Mouse (Mus musculus) B cell, adult 62 days (primary cell): ENCODE measurements around the gene Wdr31. TPM values are rescaled to one million over a fixed set of nuclear protein-coding genes. Genes with fewer than 3 reads are reported as not detected.

ENCODE experiments used
- total RNA-seq: library from RNA; stranded (reverse); gene quantifications from 4 replicates; pipeline ENCODE4 v1.2.4, GENCODE M21; 2023

The Wdr31 gene
- total RNA-seq: not detected in 4 replicates

DNA sequence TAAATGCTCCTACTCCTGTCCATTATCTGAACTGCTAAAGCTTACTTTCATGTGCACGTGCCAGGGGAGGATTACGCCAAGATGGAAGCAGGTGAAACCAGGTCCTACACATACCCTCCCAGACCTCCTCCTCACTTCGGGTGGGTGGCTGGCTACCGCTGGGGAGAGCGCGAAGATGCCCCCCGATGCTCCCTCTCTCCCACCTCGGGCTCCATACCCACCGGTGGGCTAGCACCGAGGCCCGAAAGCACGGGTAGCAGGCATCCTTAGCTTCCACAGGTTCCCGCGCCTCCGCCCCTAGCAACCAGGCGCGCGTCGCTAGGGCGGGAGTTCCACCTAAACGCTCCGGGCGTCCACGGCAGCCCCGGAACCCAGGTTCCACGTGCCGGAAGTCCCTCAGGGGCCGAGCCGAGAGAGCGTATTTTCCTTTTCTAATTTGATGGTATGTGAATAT, at the start of gene Wdr31:
Gene Wdr31 (minus strand): TSS at position 299 of the 454 bp plus-strand sequence.

DNA sequence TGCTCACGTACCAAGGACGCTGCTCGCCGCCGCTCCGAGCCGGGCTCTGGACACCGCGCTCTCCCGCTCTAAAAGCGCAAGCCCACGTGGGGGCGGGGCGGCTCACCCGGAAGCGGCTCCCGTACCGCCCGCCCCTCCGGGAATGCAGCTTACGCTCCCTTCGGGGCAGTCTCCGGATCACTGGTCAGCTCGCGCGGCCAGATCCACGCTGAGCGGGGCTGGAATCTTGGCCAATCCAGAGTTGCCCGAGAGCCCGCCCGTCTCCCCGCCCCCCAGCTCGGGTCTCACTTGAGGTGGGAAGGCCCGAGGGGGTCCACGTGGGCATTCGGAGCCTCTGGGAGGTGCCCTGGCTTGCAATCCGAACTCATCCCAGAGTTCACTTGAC, 49.1 kb upstream of the Wdr31 start, which contains the start of gene Alad:
Gene Alad (minus strand): TSS at position 70 of the 385 bp plus-strand sequence.

DNA sequence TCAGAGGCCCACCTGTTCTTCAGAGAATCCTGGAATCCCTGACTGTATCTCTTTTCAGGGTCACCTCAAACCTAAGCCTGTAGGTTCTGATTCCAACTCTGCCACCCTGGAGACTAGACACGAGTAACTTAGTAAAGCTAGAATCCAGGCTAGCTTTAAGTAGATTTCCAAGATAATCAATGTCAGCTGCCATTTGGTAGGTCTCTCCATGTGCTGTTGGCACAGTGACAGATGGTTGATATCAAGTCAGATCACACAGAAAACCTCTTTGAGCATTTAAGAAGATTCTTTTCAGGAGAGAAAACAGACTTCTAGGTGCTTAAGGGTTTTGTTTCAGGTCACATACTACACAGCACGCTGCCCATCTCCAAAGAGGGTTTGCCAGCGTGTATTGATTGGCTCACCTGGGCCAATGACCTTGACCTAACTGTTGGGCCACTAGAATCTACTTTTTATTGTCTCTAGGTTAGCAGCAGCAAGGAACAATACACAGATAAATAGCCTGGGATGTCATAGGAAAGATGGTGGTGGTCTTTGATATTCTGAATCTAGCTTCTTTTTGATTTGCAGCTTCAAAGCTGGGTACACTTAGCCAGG, 32.8 kb upstream of the Wdr31 start, which contains the start of gene Hdhd3:
Gene Hdhd3 (minus strand): TSS at position 94 of the 597 bp plus-strand sequence.

DNA sequence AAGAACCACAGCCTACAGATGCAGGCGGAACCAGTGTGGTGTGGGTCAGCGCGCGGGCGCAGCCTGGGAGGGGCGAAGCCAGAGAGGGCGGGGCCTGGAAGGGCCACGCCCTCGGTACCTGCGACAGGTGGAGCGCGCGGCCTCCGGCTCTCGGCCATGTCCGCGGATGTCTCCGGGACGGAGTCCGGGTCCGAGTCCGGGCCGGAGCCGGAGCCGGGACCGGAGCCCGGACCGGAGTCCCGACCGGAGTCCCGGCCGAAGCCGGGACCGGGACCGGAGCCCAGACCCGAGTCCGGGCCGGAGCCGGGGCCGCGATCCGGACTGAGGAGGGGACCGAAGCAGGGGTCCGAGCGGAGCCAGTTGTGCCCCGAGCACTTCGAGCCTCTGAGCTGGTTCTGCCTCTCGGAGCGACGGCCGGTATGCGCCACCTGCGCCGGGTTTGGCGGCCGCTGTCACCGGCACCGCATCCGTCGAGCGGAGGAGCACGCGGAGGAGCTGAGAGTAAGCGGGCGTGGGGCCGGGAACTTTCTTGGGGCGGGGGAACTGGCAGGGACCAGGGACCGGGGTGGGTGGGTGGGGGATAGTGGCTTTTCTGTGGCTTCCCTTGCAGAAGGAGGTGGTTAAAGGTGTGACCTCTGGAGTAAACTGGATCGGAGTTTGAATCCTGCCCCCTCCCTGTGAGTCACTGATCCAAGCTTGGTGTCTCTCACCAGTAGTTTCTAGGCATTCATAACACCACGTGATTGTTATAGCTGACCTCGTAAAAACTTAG, 9.4 kb upstream of the Wdr31 start, which contains the start of gene Bspry:
Gene Bspry (plus strand): TSS at position 117 of the 772 bp plus-strand sequence.

DNA sequence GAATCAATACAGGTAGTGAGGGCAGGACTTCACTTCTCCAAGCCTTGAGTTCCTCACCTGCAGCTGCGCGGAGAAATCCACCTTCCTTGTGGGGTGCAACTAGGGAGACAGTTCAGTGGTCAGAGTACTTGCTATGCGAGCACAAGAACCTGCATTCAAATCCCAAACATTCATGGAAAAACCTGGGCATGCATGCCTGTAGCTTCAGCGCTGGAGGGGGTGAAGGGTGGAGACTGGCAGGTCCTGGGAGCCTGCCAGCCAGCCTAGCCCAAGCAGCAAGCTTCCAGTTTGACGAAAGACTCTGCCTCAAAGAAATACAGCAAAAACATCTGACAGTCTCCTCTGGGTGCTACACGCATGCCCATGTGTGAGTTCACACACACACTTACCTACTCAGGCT, 35.6 kb downstream of the Wdr31 start, which contains the start of gene Rnf183:
Gene Rnf183 (minus strand): TSS at position 172 of the 400 bp plus-strand sequence.

DNA sequence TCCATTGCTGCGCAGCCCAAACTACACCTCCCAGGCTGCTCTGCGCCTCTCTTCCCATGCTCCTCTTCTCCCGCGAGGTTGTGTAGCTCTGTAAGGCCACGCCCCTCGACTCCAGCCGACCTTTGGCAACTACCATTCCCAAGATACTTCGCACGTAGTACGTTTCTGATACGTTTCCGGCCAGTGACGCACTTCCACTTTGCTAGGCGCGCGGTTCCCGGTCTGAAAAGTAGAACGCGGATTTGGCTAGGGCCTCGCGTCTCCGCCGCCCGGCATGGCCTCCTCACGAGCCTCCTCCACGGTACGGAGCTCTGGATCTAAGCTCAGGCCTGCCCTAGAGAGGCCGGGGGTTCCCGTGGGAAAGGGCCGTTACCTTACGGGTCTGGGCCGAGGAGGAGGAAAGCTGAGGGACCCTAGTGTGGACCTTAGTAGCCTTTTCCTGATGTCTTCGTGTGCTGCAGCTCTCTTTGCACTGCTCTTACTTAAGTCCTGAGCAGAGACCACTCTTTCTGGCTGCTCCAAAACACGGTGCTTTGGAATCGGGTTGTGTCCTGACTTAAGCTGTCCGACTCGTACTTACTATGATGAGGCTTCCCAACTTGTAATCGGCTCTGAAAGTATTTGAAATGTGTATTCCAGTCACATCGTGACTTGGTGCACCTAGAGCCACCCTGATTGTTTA, 62.0 kb downstream of the Wdr31 start, which contains the start of the genes Cdc26 and Prpf4:
Gene Cdc26 (minus strand): TSS at position 42 of the 682 bp plus-strand sequence.
Gene Prpf4 (plus strand): TSS at position 197 of the 682 bp plus-strand sequence.

Other genes starting within 250 kb of the Wdr31 start
- not detected in 4 replicates for gene Zfp37, start 239.8 kb downstream of the Wdr31 start, total RNA-seq
- 3.4 to 5.1 TPM (median 4.3 TPM) in 4 replicates for gene Slc31a2, start 208.3 kb downstream of the Wdr31 start, total RNA-seq
- gene Fkbp15, start 110.3 kb downstream of the Wdr31 start, total RNA-seq: 102 to 109 TPM (median 105 TPM) in 4 replicates
- gene Slc31a1, start 110.2 kb downstream of the Wdr31 start, total RNA-seq: 12.8 to 14.7 TPM (median 13.9 TPM) in 4 replicates
- gene Cdc26, start 62.3 kb downstream of the Wdr31 start, total RNA-seq: 48.4 to 56.4 TPM (median 48.7 TPM) in 4 replicates
- gene Prpf4, start 62.1 kb downstream of the Wdr31 start, total RNA-seq: 24.8 to 28.4 TPM (median 25.4 TPM) in 4 replicates
- gene Rnf183, start 35.6 kb downstream of the Wdr31 start, total RNA-seq: not detected in 4 replicates
- 9.1 to 11.5 TPM (median 10.5 TPM) in 4 replicates for gene Bspry, start 9.2 kb upstream of the Wdr31 start, total RNA-seq
- 0.49 to 0.98 TPM (median 0.83 TPM) in 3 of 4 replicates, not detected in the other for gene Hdhd3, start 32.6 kb upstream of the Wdr31 start, total RNA-seq
- 16.5 to 24.8 TPM (median 19.7 TPM) in 4 replicates for gene Alad, start 49.0 kb upstream of the Wdr31 start, total RNA-seq
- 18.5 to 21.5 TPM (median 20.9 TPM) in 4 replicates for gene Pole3, start 54.2 kb upstream of the Wdr31 start, total RNA-seq
- gene 4933430I17Rik, start 54.5 kb upstream of the Wdr31 start, total RNA-seq: 0.32 to 1.2 TPM (median 0.84 TPM) in 4 replicates
- 30.4 to 40.4 TPM (median 35.8 TPM) in 4 replicates for gene Rgs3, start 89.0 kb upstream of the Wdr31 start, total RNA-seq